Mouse (Mus musculus) erythroblast, embryonic 14.5 days (primary cell): Measurements from ENCODE around the gene Caskin2.

Experiments
- GATA1 ChIP-seq: IDR thresholded peaks from 2 replicates; pipeline ENCODE4 v1.6.1; 2012; ENCODE audit warnings: low read length, inconsistent platforms, mixed read lengths
- TAL1 ChIP-seq: IDR thresholded peaks from 3 replicates; pipeline ENCODE4 v1.6.1; 2012; ENCODE audit warnings: low read length, inconsistent platforms, mixed read lengths

DNA sequence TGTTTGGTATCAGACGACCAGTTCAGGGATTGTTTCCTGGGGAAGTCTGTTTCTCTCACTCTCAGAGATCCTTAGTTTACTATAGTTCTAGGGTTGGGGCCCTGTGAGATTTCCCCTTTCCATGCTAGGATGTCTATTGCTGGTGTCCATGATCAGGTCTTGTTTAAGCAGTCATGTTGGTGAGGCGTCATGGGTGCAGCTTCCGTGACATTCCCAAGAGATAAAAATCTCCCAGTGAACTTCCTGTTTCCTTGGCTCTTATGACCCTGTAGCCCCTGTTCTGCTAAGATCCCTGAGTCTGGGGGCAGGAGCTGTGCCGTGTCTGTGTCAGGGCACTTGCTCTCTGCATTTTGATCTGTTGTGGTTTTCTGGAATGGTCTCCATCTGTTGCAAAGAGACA, 38.8 kb downstream of the Caskin2 start:
- no peak for TF ChIP-seq GATA1
- TF ChIP-seq TAL1: no peak
